Mouse (Mus musculus) CH12F3 (cell line): ENCODE results near the gene Pagr1a.

Experiments used
- in situ Hi-C: fragments of 300-500 bp; cut with MboI; formaldehyde crosslinking; loops from 2 replicates; pipeline ENCODE4 v1.14.3; 2020; ENCODE audit warnings: low sequenced_read_pairs

Gene Pagr1a

GRCm38 (mm10) chr7:127016971-127017949 lies at the start of gene Pagr1a:
Gene Pagr1a, minus strand, starts transcription at chr7:127017352.
- in situ Hi-C loops = no loop called here

GRCm38 (mm10) chr7:127066317-127066716 lies 49.2 kb upstream of the Pagr1a start:
- in situ Hi-C loops = no loop called here

- in situ Hi-C loops = no loop called here
Measured at GRCm38 (mm10) chr7:127065538-127065937, 48.4 kb upstream of the Pagr1a start.

- in situ Hi-C loops = no loop called here
Measured at GRCm38 (mm10) chr7:127055026-127055585, 38.0 kb upstream of the Pagr1a start.

GRCm38 (mm10) chr7:127041851-127042672 lies 24.9 kb upstream of the Pagr1a start, which contains the start of gene Kif22:
Gene Kif22, minus strand, starts transcription at chr7:127042471.
- in situ Hi-C loops = no loop called here

GRCm38 (mm10) chr7:127031244-127031643 lies 14.1 kb upstream of the Pagr1a start:
- in situ Hi-C loops = no loop called here

GRCm38 (mm10) chr7:127030172-127030571 lies 13.0 kb upstream of the Pagr1a start:
- in situ Hi-C loops = no loop called here

GRCm38 (mm10) chr7:127027885-127028284 lies 10.7 kb upstream of the Pagr1a start:
- in situ Hi-C loops = no loop called here

GRCm38 (mm10) chr7:127026984-127027726 lies 10.0 kb upstream of the Pagr1a start, which contains the start of gene Maz:
Gene Maz, minus strand, starts transcription at chr7:127027037.
- in situ Hi-C loops = no loop called here

GRCm38 (mm10) chr7:127026616-127026983 lies 9.4 kb upstream of the Pagr1a start:
- in situ Hi-C loops = no loop called here

- in situ Hi-C loops = no loop called here
Measured at GRCm38 (mm10) chr7:127026161-127026600, 9.0 kb upstream of the Pagr1a start.

GRCm38 (mm10) chr7:127025556-127026160 lies 8.5 kb upstream of the Pagr1a start:
- in situ Hi-C loops = no loop called here

- in situ Hi-C loops = no loop called here
Measured at GRCm38 (mm10) chr7:127024755-127025555, 7.8 kb upstream of the Pagr1a start.

- in situ Hi-C loops = no loop called here
Measured at GRCm38 (mm10) chr7:127023896-127024690, 6.9 kb upstream of the Pagr1a start.

GRCm38 (mm10) chr7:127023272-127023691 lies 6.1 kb upstream of the Pagr1a start:
- in situ Hi-C loops = no loop called here

- in situ Hi-C loops = no loop called here
Measured at GRCm38 (mm10) chr7:127022528-127023271, 5.5 kb upstream of the Pagr1a start.
